Mouse (Mus musculus) lung, embryonic 14.5 days (tissue): Measurements from ENCODE around the gene Ern1. TPM values are rescaled to one million over a fixed set of nuclear protein-coding genes. Genes with fewer than 3 reads are reported as not detected.

Experiments
- ATAC-seq: fragments of 200-750 bp; cut with Nextera tagmentation; 2 replicates; pipeline ENCODE4 v1.8.0; 2017; ENCODE audit warnings: mild to moderate bottlenecking, moderate TSS enrichment, moderate library complexity; ENCODE audit not compliant: insufficient read depth
- DNase-seq: peaks from one replicate; pipeline ENCODE4 v3.0.0-alpha.2; 2015
- H3K27ac ChIP-seq: fragments of 300-500 bp; sonication (generic); 2 replicates; pipeline ENCODE4 v1.5.1; 2014; ENCODE audit warnings: low read depth, mild to moderate bottlenecking, moderate library complexity
- H3K27me3 ChIP-seq: fragments of 300-500 bp; sonication (generic); 2 replicates; pipeline ENCODE4 v1.6.1; 2014; ENCODE audit warnings: low read length, control low read depth; ENCODE audit not compliant: insufficient read depth
- H3K36me3 ChIP-seq: fragments of 300-500 bp; sonication (generic); 2 replicates; pipeline ENCODE4 v1.6.1; 2014; ENCODE audit warnings: control low read depth; ENCODE audit not compliant: insufficient read depth
- H3K4me1 ChIP-seq: fragments of 300-500 bp; sonication (generic); 2 replicates; pipeline ENCODE4 v1.6.1; 2014; ENCODE audit warnings: antibody characterized with exemption, control low read depth; ENCODE audit not compliant: insufficient read depth
- H3K4me2 ChIP-seq: fragments of 300-500 bp; sonication (generic); 2 replicates; pipeline ENCODE4 v1.6.1; 2014; ENCODE audit warnings: mild to moderate bottlenecking
- H3K4me3 ChIP-seq: fragments of 300-500 bp; sonication (generic); 2 replicates; pipeline ENCODE4 v1.5.1; 2014; ENCODE audit warnings: low read depth, low read length
- H3K9ac ChIP-seq: fragments of 300-500 bp; sonication (generic); 2 replicates; pipeline ENCODE4 v1.6.1; 2014
- H3K9me3 ChIP-seq: fragments of 300-500 bp; sonication (generic); 2 replicates; pipeline ENCODE4 v1.6.1; 2016; ENCODE audit warnings: low read depth, low read length, control low read depth
- CTCF ChIP-seq: IDR thresholded peaks from 2 replicates; pipeline ENCODE4 v1.5.1; 2016; ENCODE audit warnings: antibody characterized with exemption, low read depth
- WGBS: fragments of 180-500 bp; shearing (Covaris S2); extraction: QIAGEN DNeasy Blood & Tissue Kit; methylation state at CpG from one replicate; pipeline ENCODE4 v1.1.7; 2014; 5-methylcytosine and 5-hydroxymethylcytosine counted together
- polyA plus RNA-seq: library from polyadenylated mRNA; unstranded; fragments of >200 nt; fragmentation: Nextera tagmentation; extraction: Ambion mirVana; gene quantifications from 2 replicates; pipeline ENCODE4 v1.2.1, GENCODE M21; 2014

Gene Ern1
- polyA plus RNA-seq, 1 experiment from 2014 or later = 8.6 TPM

DNA sequence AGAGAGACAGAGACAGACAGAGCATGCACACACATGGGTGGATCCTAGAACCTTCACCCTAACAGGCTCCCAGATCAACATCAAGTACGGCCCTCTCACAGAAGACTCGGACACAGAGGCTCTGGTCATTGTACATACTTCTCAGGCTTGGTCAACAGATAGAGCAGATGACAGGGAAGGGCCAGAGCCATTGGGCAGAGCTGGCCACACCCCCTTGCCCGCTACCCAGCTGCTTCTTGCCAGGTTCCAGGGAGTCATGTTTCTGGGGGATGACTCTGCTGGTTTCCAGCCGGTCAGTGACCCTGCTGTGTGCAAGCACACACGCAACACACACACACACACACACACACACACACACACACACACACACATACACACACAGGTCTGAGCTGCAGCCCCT, 136.8 kb downstream of the Ern1 start:
- Histone ChIP-seq H3K36me3 (no peaks in the 10 kb centered on the region), H3K27ac (no peak overlapping the region), H3K27me3 (no peaks in the 10 kb centered on the region), H3K4me2 (no peak overlapping the region), H3K4me3 (no peak overlapping the region), H3K4me1 (no peaks in the 10 kb centered on the region), H3K9me3 (no peaks in the 10 kb centered on the region), H3K9ac (no peak overlapping the region)
- DNase-seq (no peak), ATAC-seq (no peak; the same call in 1 of the 2 replicates)
- WGBS = 38% methylated on average over 5 of the region's 5 CpGs
- no peak for TF ChIP-seq CTCF

DNA sequence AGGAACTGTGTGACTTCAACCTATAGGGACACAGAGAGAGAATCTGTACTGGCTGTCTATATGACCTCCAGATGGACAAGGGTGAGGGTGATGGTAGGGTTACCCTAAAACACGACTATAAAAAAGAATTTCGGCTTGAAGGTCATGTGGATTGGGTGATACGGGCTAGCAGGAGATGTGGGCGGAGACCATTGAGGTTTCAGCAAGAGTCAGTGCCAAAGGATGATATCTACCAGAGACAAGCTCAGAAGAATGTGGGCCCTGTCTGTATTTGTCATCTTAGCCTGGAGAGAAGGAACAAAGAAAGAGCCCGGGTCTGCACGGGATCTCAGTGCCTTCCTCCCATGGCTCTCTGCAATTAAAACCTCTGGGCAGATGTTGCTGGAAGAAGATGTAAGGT, 137.9 kb downstream of the Ern1 start:
- Histone ChIP-seq H3K27ac (no peak overlapping the region), H3K9me3 (no peaks in the 10 kb centered on the region), H3K36me3 (no peaks in the 10 kb centered on the region), H3K27me3 (no peaks in the 10 kb centered on the region), H3K4me3 (no peak overlapping the region), H3K9ac (no peak overlapping the region), H3K4me2 (no peak overlapping the region), H3K4me1 (no peaks in the 10 kb centered on the region)
- TF ChIP-seq CTCF = no peak
- ATAC-seq (no peak), DNase-seq (no peak)
- 74% methylated on average over 6 of the region's 6 CpGs for WGBS

GRCm38 (mm10) chr11:106344910-106345309, 142.7 kb downstream of the Ern1 start:
- no peak overlapping the region for H3K4me3 ChIP-seq
- H3K27me3 ChIP-seq = no peaks in the 10 kb centered on the region
- no peak overlapping the region for H3K9ac ChIP-seq
- no peak for TF ChIP-seq CTCF
- H3K4me2 ChIP-seq = no peak overlapping the region
- no peaks in the 10 kb centered on the region for H3K9me3 ChIP-seq
- ATAC-seq (no peak; the same call in 1 of the 2 replicates), DNase-seq (peak; percentile 21)
- H3K36me3 ChIP-seq = no peaks in the 10 kb centered on the region
- 41% methylated on average over 6 of the region's 6 CpGs for WGBS
- H3K27ac ChIP-seq = no peak overlapping the region
- H3K4me1 ChIP-seq = no peaks in the 10 kb centered on the region

Other genes with a start within 250 kb of the Ern1 start
- 60.7 and 66.9 TPM in 2 replicates for gene Ftsj3, start 231.8 kb downstream of the Ern1 start, polyA plus RNA-seq
- 275 and 288 TPM in 2 replicates for gene Psmc5, start 231.7 kb downstream of the Ern1 start, polyA plus RNA-seq
- gene Smarcd2, start 214.9 kb downstream of the Ern1 start, polyA plus RNA-seq = 81.2 and 91.0 TPM in 2 replicates
- gene Tcam1, start 211.2 kb downstream of the Ern1 start, polyA plus RNA-seq = 0.18 and 0.39 TPM in 2 replicates
- gene Gh, start 186.0 kb downstream of the Ern1 start, polyA plus RNA-seq = not detected in 2 replicates
- 2.5 and 3.4 TPM in 2 replicates for gene Cd79b, start 173.1 kb downstream of the Ern1 start, polyA plus RNA-seq
- gene Scn4a, start 134.6 kb downstream of the Ern1 start, polyA plus RNA-seq = 0.05 and 0.24 TPM in 2 replicates
- 0.16 and 0.39 TPM in 2 replicates for gene Prr29, start 122.4 kb downstream of the Ern1 start, polyA plus RNA-seq
- gene Icam2, start 99.8 kb downstream of the Ern1 start, polyA plus RNA-seq = 68.3 and 76.7 TPM in 2 replicates
- gene Tex2, start 125.6 kb upstream of the Ern1 start, polyA plus RNA-seq = 10.9 and 11.3 TPM in 2 replicates